Mouse (Mus musculus): ENCODE results near the gene Gm49380. TPM values are rescaled to one million over a fixed set of nuclear protein-coding genes. Genes with fewer than 3 reads are reported as not detected.
A peak's percentile ranks its signal among the peaks of the same experiment; 100 is the strongest.

Gene Gm49380
- polyA plus RNA-seq, 1 experiment from 2014 or later: not detected

DNA sequence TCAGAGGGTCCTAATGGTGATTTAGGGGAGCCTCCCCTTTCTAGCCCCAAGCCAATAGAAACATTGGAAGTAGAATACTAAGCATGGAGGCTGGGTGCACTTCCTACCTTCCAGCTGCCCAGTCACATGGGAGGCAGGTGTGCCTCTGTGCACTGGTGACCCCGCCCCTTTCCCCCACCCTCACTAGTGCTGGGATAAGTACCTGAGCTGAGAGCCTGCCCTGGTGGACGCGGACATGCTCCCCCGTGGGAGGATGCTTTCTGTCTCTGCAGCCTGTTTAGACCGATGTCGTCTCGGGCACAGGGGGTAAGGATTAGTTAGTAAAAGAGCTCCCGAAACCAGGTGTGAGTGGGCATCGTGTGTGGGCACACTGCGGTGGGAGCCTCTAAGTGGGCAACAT is 26.3 kb downstream of the Gm49380 start:
- 0 out of 2 replicates have a peak, but pooled peaks cover 4% of the 10 kb centered on the region for H3K36me3 ChIP-seq
- H3K9ac ChIP-seq: no peak overlapping the region
- peaks cover 53% of the 10 kb centered on the region for H3K4me1 ChIP-seq (replicated peaks)
- H3K4me2 ChIP-seq: no peak overlapping the region
- no peak overlapping the region for H3K27ac ChIP-seq
- WGBS (ENCODE audit: insufficient replicate concordance): 61% methylated on average over 10 of the region's 10 CpGs
- no peak for DNase-seq
- H3K27me3 ChIP-seq: peaks cover 60% of the 10 kb centered on the region
- no peaks in the 10 kb centered on the region for H3K9me3 ChIP-seq (replicated peaks)
- no peak for ATAC-seq (ENCODE audit: low read depth)
- H3K4me3 ChIP-seq (replicated peaks): no peak overlapping the region

DNA sequence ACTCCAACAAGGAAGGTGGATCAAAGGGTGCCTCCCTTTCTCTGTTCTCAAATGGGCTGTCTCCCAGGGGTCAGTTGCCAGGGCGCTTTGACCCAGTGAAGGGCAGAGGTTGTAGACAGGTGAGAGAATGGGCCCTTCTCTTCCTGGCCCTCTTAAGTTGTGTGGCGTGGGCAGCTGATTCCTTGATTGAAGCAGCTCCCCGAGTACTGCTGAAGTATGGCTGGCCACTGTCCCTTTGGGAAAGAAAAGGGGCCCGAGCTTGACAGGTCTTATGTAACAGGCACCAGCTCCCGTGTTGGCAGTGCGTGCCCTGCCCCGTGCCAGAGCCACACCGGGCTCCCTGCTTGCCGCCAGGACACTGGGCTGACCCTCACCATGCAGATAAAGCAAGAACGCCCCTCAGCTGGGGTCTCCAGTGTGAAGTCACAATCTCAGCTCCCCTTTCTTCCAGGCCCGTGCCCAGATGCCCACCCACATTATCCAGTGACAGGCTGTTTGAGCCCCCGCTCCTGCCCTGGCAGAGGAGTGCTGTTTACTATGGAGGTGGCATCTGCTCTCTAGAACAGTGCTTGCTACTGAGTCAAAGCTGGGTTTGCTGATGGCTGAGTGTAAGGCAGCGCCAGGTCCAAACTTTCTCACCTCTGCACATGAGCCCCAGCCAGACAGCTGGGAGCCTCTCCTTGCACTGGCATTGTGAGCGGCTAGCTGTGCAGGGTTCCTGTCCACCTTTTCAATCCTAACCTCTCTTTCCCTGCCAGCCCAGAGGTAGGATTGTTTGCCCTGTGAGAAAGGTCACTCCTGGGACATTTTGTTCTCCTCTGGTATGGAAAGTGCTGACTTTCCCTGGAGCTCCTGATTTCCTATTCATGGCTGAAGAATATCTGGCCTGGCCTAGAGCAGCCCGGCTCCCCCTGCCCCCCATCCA is 27.3 kb downstream of the Gm49380 start:
- Histone ChIP-seq H3K4me2 (peak overlapping the region; percentile 96), H3K27me3 (peaks cover 62% of the 10 kb centered on the region), H3K27ac (no peak overlapping the region; the same call in 1 of the 2 replicates), H3K36me3 (0 out of 2 replicates have a peak, but pooled peaks cover 3% of the 10 kb centered on the region), H3K9me3 (replicated peaks) (no peaks in the 10 kb centered on the region), H3K9ac (no peak overlapping the region), H3K4me1 (replicated peaks) (peaks cover 55% of the 10 kb centered on the region), H3K4me3 (replicated peaks) (no peak overlapping the region)
- WGBS (ENCODE audit: insufficient replicate concordance): 67% methylated on average over 15 of the region's 15 CpGs
- DNase-seq (no peak), ATAC-seq (ENCODE audit: low read depth) (no peak)

DNA sequence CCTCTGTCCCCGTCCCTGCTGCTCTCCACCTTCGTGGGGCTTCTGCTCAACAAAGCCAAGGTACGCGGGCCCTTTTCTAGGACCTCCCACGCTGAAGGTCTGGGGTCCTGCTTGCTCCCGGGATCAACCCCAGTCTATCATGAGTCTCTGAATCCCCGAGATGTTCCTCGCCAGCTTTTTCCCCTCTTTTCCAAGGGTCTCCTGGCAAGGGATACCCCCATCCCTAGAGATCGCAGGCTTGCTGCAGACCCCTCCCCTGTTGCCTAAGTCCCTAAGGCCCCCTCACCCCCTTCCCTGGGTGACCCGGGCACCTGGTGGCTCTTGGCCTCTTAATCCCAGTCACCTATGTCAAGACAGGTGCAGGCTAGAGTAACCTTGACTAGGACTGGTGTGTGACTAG is 28.0 kb downstream of the Gm49380 start:
- H3K4me1 ChIP-seq (replicated peaks): peaks cover 56% of the 10 kb centered on the region
- DNase-seq (no peak), ATAC-seq (ENCODE audit: low read depth) (no peak)
- no peak overlapping the region for H3K27ac ChIP-seq
- peak overlapping the region; percentile 77 for H3K9ac ChIP-seq
- WGBS (ENCODE audit: insufficient replicate concordance): 7% methylated on average over 10 of the region's 10 CpGs
- H3K4me3 ChIP-seq (replicated peaks): peak overlapping the region; percentile 65
- H3K36me3 ChIP-seq: no peaks in the 10 kb centered on the region
- no peaks in the 10 kb centered on the region for H3K9me3 ChIP-seq (replicated peaks)
- H3K27me3 ChIP-seq: peaks cover 62% of the 10 kb centered on the region
- H3K4me2 ChIP-seq: peak overlapping the region; percentile 96

DNA sequence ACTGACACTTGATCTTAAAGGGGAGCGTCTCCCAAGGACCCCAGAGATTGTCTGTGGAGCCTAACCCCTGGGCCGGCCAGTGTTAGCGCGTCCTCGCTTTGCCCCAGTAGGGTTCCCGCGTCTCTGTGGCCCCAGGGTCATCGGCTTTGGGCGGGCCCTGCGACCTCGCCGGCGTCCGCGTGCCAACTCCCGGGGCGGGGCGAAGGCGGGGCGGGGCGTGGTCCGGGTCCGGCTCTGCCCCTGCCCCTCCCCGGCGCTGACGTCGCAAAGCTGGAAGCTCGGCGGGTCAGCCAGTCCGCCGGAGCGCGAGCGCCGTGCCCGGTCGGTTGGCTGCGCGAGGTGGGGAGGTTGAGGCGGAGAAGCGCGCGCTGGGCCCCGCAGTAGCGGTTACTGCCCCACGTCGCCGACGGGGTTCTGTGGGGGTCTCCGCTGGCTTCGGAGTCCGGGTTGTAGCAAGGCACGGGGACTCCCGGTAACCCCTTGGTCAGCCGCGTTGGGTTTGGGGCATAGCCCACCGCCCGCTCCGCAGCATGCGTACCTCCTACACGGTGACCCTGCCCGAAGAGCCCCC is 28.6 kb downstream of the Gm49380 start:
- Histone ChIP-seq H3K4me2 (peak overlapping the region; percentile 96), H3K27me3 (peaks cover 62% of the 10 kb centered on the region), H3K9ac (peak overlapping the region; percentile 77), H3K4me3 (replicated peaks) (peak overlapping the region; percentile 65), H3K27ac (no peak overlapping the region), H3K36me3 (no peaks in the 10 kb centered on the region), H3K9me3 (replicated peaks) (no peaks in the 10 kb centered on the region), H3K4me1 (replicated peaks) (peaks cover 52% of the 10 kb centered on the region)
- ATAC-seq (ENCODE audit: low read depth) (peak; percentile 84), DNase-seq (peak; percentile 86)
- WGBS (ENCODE audit: insufficient replicate concordance): under 1% methylated on average over 62 of the region's 62 CpGs

DNA sequence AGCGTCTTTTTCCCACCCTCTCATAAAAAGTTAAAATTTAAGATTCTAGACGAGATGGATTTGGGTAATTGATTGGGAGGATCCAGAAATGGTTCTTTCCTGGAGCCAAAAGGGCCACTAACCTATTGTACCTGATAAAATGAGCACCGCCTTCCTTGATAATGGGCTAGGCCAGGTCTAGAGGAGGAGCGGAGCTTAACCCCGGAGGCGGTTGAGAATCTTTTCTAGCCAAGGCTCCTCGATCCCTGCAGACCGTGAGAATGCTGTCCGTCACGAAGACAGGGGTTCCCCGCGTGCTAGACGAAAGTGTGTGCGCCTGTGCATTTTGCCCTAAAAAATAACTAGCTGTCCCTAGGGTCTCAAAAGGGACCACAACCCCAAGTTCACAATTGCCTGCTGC is 29.1 kb downstream of the Gm49380 start:
- peak overlapping the region; percentile 96 for H3K4me2 ChIP-seq
- H3K9me3 ChIP-seq (replicated peaks): no peaks in the 10 kb centered on the region
- DNase-seq (no peak), ATAC-seq (ENCODE audit: low read depth) (peak; percentile 30; the same call in 1 of the 2 replicates)
- H3K27ac ChIP-seq: no peak overlapping the region
- H3K9ac ChIP-seq: peak overlapping the region; percentile 77; the same call in 1 of the 2 replicates
- H3K4me3 ChIP-seq (replicated peaks): peak overlapping the region; percentile 65
- H3K4me1 ChIP-seq (replicated peaks): peaks cover 50% of the 10 kb centered on the region
- no peaks in the 10 kb centered on the region for H3K36me3 ChIP-seq
- H3K27me3 ChIP-seq: peaks cover 62% of the 10 kb centered on the region
- 2% methylated on average over 14 of the region's 14 CpGs for WGBS (ENCODE audit: insufficient replicate concordance)

DNA sequence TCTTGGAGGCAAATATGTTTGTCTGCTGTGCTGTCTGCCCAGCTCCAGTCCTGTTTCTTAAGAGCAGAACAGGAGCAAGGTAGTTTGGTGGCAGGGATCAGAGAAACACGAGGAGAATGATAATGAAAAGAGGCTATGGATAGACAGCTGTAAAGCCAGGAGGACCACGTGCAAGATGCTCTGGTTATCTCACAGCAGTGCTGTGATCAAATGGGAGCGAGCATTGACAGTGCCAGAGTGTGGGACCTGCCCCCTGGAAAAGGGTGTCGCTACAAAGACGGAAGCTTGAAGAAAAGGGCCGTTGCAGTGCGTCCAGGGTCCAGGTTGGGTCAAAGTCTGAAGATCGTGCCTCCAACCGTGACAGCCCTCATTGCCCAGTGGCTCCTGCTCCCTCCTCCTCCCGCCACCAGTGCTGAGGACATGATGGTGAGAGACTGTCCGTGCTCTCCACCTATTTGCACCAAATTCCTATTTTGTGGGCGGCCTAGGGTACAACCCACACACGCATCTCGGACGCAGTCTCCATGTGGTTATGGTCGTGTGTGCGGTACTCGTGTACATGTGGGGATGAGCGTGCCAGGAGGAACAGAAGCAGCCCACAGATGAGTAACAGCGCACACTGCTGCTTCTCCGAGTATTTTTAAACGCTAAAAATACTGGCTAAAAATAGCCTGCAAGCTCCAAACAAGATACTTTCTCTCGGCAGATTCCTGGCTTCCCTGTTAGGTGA is 29.7 kb downstream of the Gm49380 start:
- ATAC-seq (ENCODE audit: low read depth) (no peak), DNase-seq (no peak)
- Histone ChIP-seq H3K9me3 (replicated peaks) (no peaks in the 10 kb centered on the region), H3K4me2 (peak overlapping the region; percentile 96), H3K27ac (no peak overlapping the region), H3K9ac (peak overlapping the region; percentile 77; the same call in 1 of the 2 replicates), H3K4me3 (replicated peaks) (peak overlapping the region; percentile 65), H3K27me3 (peaks cover 60% of the 10 kb centered on the region), H3K36me3 (no peaks in the 10 kb centered on the region), H3K4me1 (replicated peaks) (peaks cover 50% of the 10 kb centered on the region)
- WGBS (ENCODE audit: insufficient replicate concordance): 6% methylated on average over 23 of the region's 23 CpGs

DNA sequence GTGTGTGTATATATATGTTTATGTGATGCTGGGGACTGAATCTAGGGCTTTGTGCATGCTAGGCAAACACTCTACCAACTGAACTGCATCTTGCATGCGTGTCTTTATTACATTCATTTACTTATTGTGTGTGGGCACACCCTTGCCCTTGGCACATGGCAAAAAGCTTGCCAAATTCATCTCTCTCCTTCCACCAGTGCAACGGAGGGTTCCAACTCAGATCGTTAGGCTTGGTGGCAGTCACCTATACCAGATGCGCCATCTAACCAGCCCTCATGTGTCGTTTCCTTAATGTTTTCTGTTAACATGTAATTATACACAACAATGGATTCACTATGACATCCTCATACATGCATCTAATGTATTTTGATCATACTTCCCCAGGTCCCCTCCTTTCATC is 31.0 kb downstream of the Gm49380 start:
- Histone ChIP-seq H3K27ac (no peak overlapping the region), H3K9ac (no peak overlapping the region), H3K4me3 (replicated peaks) (no peak overlapping the region), H3K9me3 (replicated peaks) (no peaks in the 10 kb centered on the region), H3K27me3 (peaks cover 52% of the 10 kb centered on the region), H3K4me2 (no peak overlapping the region), H3K4me1 (replicated peaks) (peaks cover 43% of the 10 kb centered on the region), H3K36me3 (no peaks in the 10 kb centered on the region)
- WGBS (ENCODE audit: insufficient replicate concordance): 85% methylated on average over 5 of the region's 5 CpGs
- DNase-seq (no peak), ATAC-seq (ENCODE audit: low read depth) (no peak)

DNA sequence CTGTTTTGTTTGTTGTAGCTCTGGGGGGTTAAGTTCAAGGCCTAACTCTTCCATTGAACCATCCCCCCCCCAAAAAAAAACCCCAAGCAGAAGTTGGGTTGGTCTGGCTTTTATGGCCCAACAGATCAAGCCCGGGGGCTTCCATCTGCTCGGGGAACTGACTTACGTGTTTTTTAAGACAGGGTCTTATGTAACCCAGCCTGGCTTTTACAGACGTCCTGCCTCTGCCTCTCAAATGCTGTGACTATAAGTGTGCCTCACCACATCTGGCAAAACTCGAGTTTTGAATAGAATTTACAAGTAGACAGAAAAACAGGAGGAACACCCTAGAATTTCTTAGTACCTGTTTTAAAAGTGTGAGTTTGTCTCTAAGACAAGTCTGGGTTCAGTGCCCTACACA is 31.7 kb downstream of the Gm49380 start:
- Histone ChIP-seq H3K27ac (no peak overlapping the region), H3K27me3 (peaks cover 48% of the 10 kb centered on the region), H3K9ac (no peak overlapping the region), H3K9me3 (replicated peaks) (no peaks in the 10 kb centered on the region), H3K4me3 (replicated peaks) (no peak overlapping the region), H3K4me2 (no peak overlapping the region), H3K4me1 (replicated peaks) (peaks cover 43% of the 10 kb centered on the region), H3K36me3 (no peaks in the 10 kb centered on the region)
- no peak for DNase-seq
- no peak for ATAC-seq (ENCODE audit: low read depth)
- WGBS (ENCODE audit: insufficient replicate concordance): 67% methylated on average over 5 of the region's 5 CpGs

DNA sequence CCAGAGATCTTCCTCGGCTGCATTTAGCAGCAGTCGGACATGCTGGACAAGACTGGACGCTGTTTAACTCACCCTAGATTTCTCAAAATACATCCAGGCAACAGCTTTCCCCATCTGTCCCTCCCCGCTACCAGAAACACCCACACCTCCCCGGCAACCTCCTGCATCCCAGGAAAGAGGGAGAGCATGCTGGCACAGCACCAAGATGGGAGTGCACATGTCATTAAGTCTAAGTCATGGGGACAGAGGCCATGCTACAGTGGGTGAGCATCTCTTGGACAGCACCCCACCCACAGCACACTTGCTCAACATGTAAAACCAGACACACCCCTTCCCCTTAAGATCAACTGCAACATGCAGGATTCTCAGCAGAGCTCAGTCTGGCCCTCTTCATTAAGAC is 32.3 kb downstream of the Gm49380 start:
- Histone ChIP-seq H3K4me2 (no peak overlapping the region), H3K9me3 (replicated peaks) (no peaks in the 10 kb centered on the region), H3K27me3 (peaks cover 42% of the 10 kb centered on the region), H3K4me3 (replicated peaks) (no peak overlapping the region), H3K36me3 (no peaks in the 10 kb centered on the region), H3K4me1 (replicated peaks) (peaks cover 38% of the 10 kb centered on the region), H3K27ac (no peak overlapping the region), H3K9ac (no peak overlapping the region)
- no peak for DNase-seq
- ATAC-seq (ENCODE audit: low read depth): no peak
- WGBS (ENCODE audit: insufficient replicate concordance): 80% methylated on average over 5 of the region's 5 CpGs

DNA sequence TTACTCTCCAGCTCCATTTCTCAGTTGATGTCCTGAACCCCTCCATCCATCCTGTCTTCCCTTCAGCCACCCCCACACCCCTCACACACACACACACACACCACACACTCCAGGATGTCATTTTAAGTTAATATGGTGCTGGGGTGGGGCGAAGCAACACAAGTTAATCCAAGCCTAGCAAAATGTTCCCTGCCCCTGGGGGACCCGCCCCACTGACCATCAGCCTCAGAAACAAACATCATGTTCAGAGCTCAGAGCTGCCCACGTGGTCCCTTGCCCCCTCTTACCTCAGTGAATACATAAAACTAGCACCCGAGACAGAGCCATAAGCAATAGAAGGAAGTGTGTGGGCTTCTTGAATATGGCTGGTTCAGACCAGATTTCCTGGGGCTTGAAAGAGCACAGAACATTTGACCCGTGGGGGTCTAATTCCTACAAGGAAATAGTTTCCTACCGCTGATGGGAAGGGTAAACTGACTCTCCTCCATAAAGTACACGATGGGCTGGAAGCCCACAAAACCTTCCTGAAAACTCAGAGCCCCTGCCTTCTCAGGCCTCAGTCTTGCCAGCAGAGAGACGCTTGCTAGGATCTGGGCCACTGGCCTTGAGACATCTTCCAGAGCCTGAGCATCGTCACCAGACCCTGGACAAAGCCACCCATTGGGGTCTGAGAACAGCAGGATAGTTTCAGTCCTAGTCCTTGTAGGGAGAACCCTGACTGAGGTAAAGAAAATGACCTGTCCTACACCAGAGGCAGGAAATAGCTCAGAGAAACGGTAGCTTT is 33.1 kb downstream of the Gm49380 start:
- Histone ChIP-seq H3K27me3 (peaks cover 34% of the 10 kb centered on the region), H3K4me2 (no peak overlapping the region), H3K9ac (no peak overlapping the region), H3K9me3 (replicated peaks) (no peaks in the 10 kb centered on the region), H3K4me1 (replicated peaks) (peaks cover 31% of the 10 kb centered on the region), H3K36me3 (no peaks in the 10 kb centered on the region), H3K27ac (no peak overlapping the region), H3K4me3 (replicated peaks) (no peak overlapping the region)
- 48% methylated on average over 10 of the region's 10 CpGs for WGBS (ENCODE audit: insufficient replicate concordance)
- DNase-seq (no peak), ATAC-seq (ENCODE audit: low read depth) (no peak)
